Mouse (Mus musculus) neural tube, embryonic 15.5 days (tissue): ENCODE measurements around the gene Zfyve28. TPM values are rescaled to one million over a fixed set of nuclear protein-coding genes. Genes with fewer than 3 reads are reported as not detected.

Experiments used
- ATAC-seq: fragments of 200-750 bp; cut with Nextera tagmentation; 2 replicates; pipeline ENCODE4 v1.8.0; 2017; ENCODE audit warnings: mild to moderate bottlenecking, moderate TSS enrichment, moderate library complexity; ENCODE audit not compliant: low FRiP score
- H3K27ac ChIP-seq: fragments of 300-500 bp; sonication (generic); replicated peaks from 2 replicates; pipeline ENCODE4 v1.5.1; 2015; ENCODE audit warnings: mild to moderate bottlenecking, inconsistent platforms
- H3K27me3 ChIP-seq: fragments of 300-500 bp; sonication (generic); replicated peaks from 2 replicates; pipeline ENCODE4 v1.6.1; 2015; ENCODE audit warnings: inconsistent platforms
- H3K36me3 ChIP-seq: fragments of 300-500 bp; sonication (generic); 2 replicates; pipeline ENCODE4 v1.6.1; 2015; ENCODE audit warnings: inconsistent platforms
- H3K4me1 ChIP-seq: fragments of 300-500 bp; sonication (generic); 2 replicates; pipeline ENCODE4 v1.6.1; 2015; ENCODE audit warnings: inconsistent platforms
- H3K4me2 ChIP-seq: fragments of 300-500 bp; sonication (generic); 2 replicates; pipeline ENCODE4 v1.6.1; 2015; ENCODE audit warnings: inconsistent platforms, mild to moderate bottlenecking, moderate library complexity
- H3K4me3 ChIP-seq: fragments of 300-500 bp; sonication (generic); replicated peaks from 2 replicates; pipeline ENCODE4 v1.5.1; 2015; ENCODE audit warnings: mild to moderate bottlenecking, inconsistent platforms
- H3K9ac ChIP-seq: fragments of 300-500 bp; sonication (generic); replicated peaks from 2 replicates; pipeline ENCODE4 v1.6.1; 2015; ENCODE audit warnings: mild to moderate bottlenecking, inconsistent platforms
- H3K9me3 ChIP-seq: fragments of 300-500 bp; sonication (generic); replicated peaks from 2 replicates; pipeline ENCODE4 v1.6.1; 2016; ENCODE audit warnings: inconsistent platforms
- WGBS: fragments of 180-500 bp; shearing (Covaris S2); methylation state at CpG from one replicate; pipeline ENCODE4 v1.1.7; 2015; ENCODE audit warnings: mixed read lengths; 5-methylcytosine and 5-hydroxymethylcytosine counted together
- polyA plus RNA-seq: library from polyadenylated mRNA; unstranded; fragments of >200 nt; fragmentation: Nextera tagmentation; extraction: Ambion mirVana; gene quantifications from 2 replicates; pipeline ENCODE4 v1.2.1, GENCODE M21; 2015

Gene Zfyve28
- polyA plus RNA-seq, 1 experiment from 2014 or later = 7.5 TPM

GRCm38 (mm10) chr5:34243062-34243461, 45.2 kb downstream of the Zfyve28 start:
- H3K27ac ChIP-seq = no peak overlapping the region
- peaks cover 14% of the 10 kb centered on the region for H3K4me1 ChIP-seq
- H3K4me2 ChIP-seq = no peak overlapping the region
- no peak overlapping the region for H3K4me3 ChIP-seq
- H3K36me3 ChIP-seq = no peaks in the 10 kb centered on the region
- no peaks in the 10 kb centered on the region for H3K27me3 ChIP-seq
- WGBS = 91% methylated on average over 5 of the region's 5 CpGs
- ATAC-seq = no peak
- no peaks in the 10 kb centered on the region for H3K9me3 ChIP-seq
- H3K9ac ChIP-seq = no peak overlapping the region

GRCm38 (mm10) chr5:34242224-34242963, 45.9 kb downstream of the Zfyve28 start:
- H3K36me3 ChIP-seq = no peaks in the 10 kb centered on the region
- H3K9me3 ChIP-seq = no peaks in the 10 kb centered on the region
- no peak overlapping the region for H3K9ac ChIP-seq
- ATAC-seq = peak; percentile 70
- H3K4me2 ChIP-seq = no peak overlapping the region; the same call in 1 of the 2 replicates
- H3K27me3 ChIP-seq = no peaks in the 10 kb centered on the region
- H3K27ac ChIP-seq = no peak overlapping the region
- whole genome bisulfite sequencing = 38% methylated on average over 15 of the region's 15 CpGs
- H3K4me1 ChIP-seq = peaks cover 14% of the 10 kb centered on the region
- H3K4me3 ChIP-seq = no peak overlapping the region

- H3K4me1 ChIP-seq = peaks cover 14% of the 10 kb centered on the region
- no peak overlapping the region for H3K4me2 ChIP-seq
- no peaks in the 10 kb centered on the region for H3K9me3 ChIP-seq
- H3K9ac ChIP-seq = no peak overlapping the region
- no peaks in the 10 kb centered on the region for H3K27me3 ChIP-seq
- WGBS = 88% methylated on average over 6 of the region's 6 CpGs
- no peak for ATAC-seq
- H3K4me3 ChIP-seq = no peak overlapping the region
- H3K36me3 ChIP-seq = 0 out of 2 replicates have a peak, but pooled peaks cover 3% of the 10 kb centered on the region
- H3K27ac ChIP-seq = no peak overlapping the region
Observed at GRCm38 (mm10) chr5:34238444-34238843, 49.8 kb downstream of the Zfyve28 start.

- H3K9ac ChIP-seq = no peak overlapping the region
- H3K4me1 ChIP-seq = no peaks in the 10 kb centered on the region
- ATAC-seq = no peak
- no peaks in the 10 kb centered on the region for H3K9me3 ChIP-seq
- H3K27ac ChIP-seq = no peak overlapping the region
- WGBS = 56% methylated on average over 10 of the region's 10 CpGs
- H3K4me3 ChIP-seq = no peak overlapping the region
- no peaks in the 10 kb centered on the region for H3K27me3 ChIP-seq
- peaks cover 8% of the 10 kb centered on the region; the same call in 1 of the 2 replicates for H3K36me3 ChIP-seq
- H3K4me2 ChIP-seq = no peak overlapping the region
Observed at GRCm38 (mm10) chr5:34235898-34236420, 52.3 kb downstream of the Zfyve28 start.

GRCm38 (mm10) chr5:34235056-34235455, 53.2 kb downstream of the Zfyve28 start:
- no peaks in the 10 kb centered on the region for H3K9me3 ChIP-seq
- no peak overlapping the region for H3K9ac ChIP-seq
- H3K4me2 ChIP-seq = no peak overlapping the region
- no peaks in the 10 kb centered on the region for H3K27me3 ChIP-seq
- H3K36me3 ChIP-seq = peaks cover 8% of the 10 kb centered on the region; the same call in 1 of the 2 replicates
- ATAC-seq = no peak
- no peaks in the 10 kb centered on the region for H3K4me1 ChIP-seq
- 74% methylated on average over 4 of the region's 4 CpGs for WGBS
- H3K27ac ChIP-seq = no peak overlapping the region
- H3K4me3 ChIP-seq = no peak overlapping the region

- Histone ChIP-seq H3K9ac (no peak overlapping the region), H3K9me3 (no peaks in the 10 kb centered on the region), H3K36me3 (peaks cover 8% of the 10 kb centered on the region; the same call in 1 of the 2 replicates), H3K4me2 (no peak overlapping the region), H3K4me3 (no peak overlapping the region), H3K4me1 (no peaks in the 10 kb centered on the region), H3K27me3 (no peaks in the 10 kb centered on the region), H3K27ac (no peak overlapping the region)
- no peak for ATAC-seq
- WGBS = 88% methylated on average over 6 of the region's 6 CpGs
Observed at GRCm38 (mm10) chr5:34233221-34233515, 55.1 kb downstream of the Zfyve28 start.

- Histone ChIP-seq H3K4me2 (no peak overlapping the region), H3K4me1 (no peaks in the 10 kb centered on the region), H3K9me3 (no peaks in the 10 kb centered on the region), H3K4me3 (no peak overlapping the region), H3K36me3 (peaks cover 8% of the 10 kb centered on the region; the same call in 1 of the 2 replicates), H3K9ac (no peak overlapping the region), H3K27ac (no peak overlapping the region), H3K27me3 (no peaks in the 10 kb centered on the region)
- no peak for ATAC-seq
- 81% methylated on average over 8 of the region's 8 CpGs for WGBS
Observed at GRCm38 (mm10) chr5:34232481-34233220, 55.6 kb downstream of the Zfyve28 start.

- Histone ChIP-seq H3K36me3 (peaks cover 8% of the 10 kb centered on the region; the same call in 1 of the 2 replicates), H3K4me2 (no peak overlapping the region), H3K4me1 (no peaks in the 10 kb centered on the region), H3K9me3 (no peaks in the 10 kb centered on the region), H3K27ac (no peak overlapping the region), H3K9ac (no peak overlapping the region), H3K27me3 (no peaks in the 10 kb centered on the region), H3K4me3 (no peak overlapping the region)
- ATAC-seq = no peak
- WGBS = 84% methylated on average over 6 of the region's 6 CpGs
Observed at GRCm38 (mm10) chr5:34231901-34232300, 56.3 kb downstream of the Zfyve28 start.

- no peaks in the 10 kb centered on the region for H3K9me3 ChIP-seq
Observed at GRCm38 (mm10) chr5:34230599-34231485, 57.4 kb downstream of the Zfyve28 start.

GRCm38 (mm10) chr5:34229503-34229902, 58.7 kb downstream of the Zfyve28 start:
- ATAC-seq = no peak
- H3K36me3 ChIP-seq = peaks cover 5% of the 10 kb centered on the region; the same call in 1 of the 2 replicates
- 95% methylated on average over 5 of the region's 5 CpGs for WGBS
- no peak overlapping the region for H3K9ac ChIP-seq
- H3K27me3 ChIP-seq = no peaks in the 10 kb centered on the region
- no peaks in the 10 kb centered on the region for H3K4me1 ChIP-seq
- H3K4me2 ChIP-seq = no peak overlapping the region
- H3K9me3 ChIP-seq = no peaks in the 10 kb centered on the region
- no peak overlapping the region for H3K4me3 ChIP-seq
- no peak overlapping the region for H3K27ac ChIP-seq

More at GRCm38 (mm10) chr5:34230599-34231485, 57.4 kb downstream of the Zfyve28 start:
- H3K4me2 ChIP-seq = no peak overlapping the region
- no peak for ATAC-seq
- no peaks in the 10 kb centered on the region for H3K27me3 ChIP-seq
- H3K27ac ChIP-seq = no peak overlapping the region
- H3K36me3 ChIP-seq = peaks cover 8% of the 10 kb centered on the region; the same call in 1 of the 2 replicates
- 87% methylated on average over 9 of the region's 9 CpGs for WGBS
- no peaks in the 10 kb centered on the region for H3K4me1 ChIP-seq
- H3K9ac ChIP-seq = no peak overlapping the region
- H3K4me3 ChIP-seq = no peak overlapping the region

GRCm38 (mm10) chr5:34225516-34225915, 62.7 kb downstream of the Zfyve28 start:
- no peak overlapping the region for H3K27ac ChIP-seq
- no peaks in the 10 kb centered on the region for H3K36me3 ChIP-seq
- 93% methylated on average over 2 of the region's 2 CpGs for WGBS
- no peak for ATAC-seq
- H3K9me3 ChIP-seq = no peaks in the 10 kb centered on the region
- no peaks in the 10 kb centered on the region for H3K4me1 ChIP-seq
- no peak overlapping the region for H3K9ac ChIP-seq
- no peak overlapping the region for H3K4me3 ChIP-seq
- no peak overlapping the region for H3K4me2 ChIP-seq
- H3K27me3 ChIP-seq = no peaks in the 10 kb centered on the region
